In the genomic region with DNA sequence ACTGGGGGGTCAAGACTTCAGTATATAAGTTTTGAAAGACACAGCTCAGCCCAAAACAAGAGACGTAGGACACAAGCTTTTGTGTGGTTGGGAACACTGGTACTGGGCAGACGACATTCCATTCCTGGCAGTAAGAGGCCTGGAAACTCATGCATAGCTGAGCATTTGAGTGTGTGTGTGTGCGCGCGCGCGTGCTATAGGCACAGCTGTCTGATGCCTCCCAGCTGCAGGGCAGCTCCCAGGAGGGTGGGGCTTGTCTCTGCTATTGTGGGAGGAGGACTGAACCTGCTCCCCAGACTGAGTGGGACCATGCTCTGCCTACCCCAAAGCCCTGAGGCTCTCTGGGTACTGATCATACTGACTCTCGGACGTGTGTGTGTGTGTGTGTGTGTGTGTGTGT, we compare ENCODE assay signal across 10 mouse cellular contexts. TPM values are rescaled to one million over a fixed set of nuclear protein-coding genes. Genes with fewer than 3 reads are reported as not detected.
DNase-seq lines count a peak whose midpoint lies in the region; ATAC-seq and TF ChIP-seq lines count a peak whose summit lies in the region.
"Had no signal": no experiment of that assay in that cellular context is flagged by ENCODE, and none has a peak within 500 bp of the region (broad histone marks: within the 10 kb centered on the region; RNA-seq: fewer than 3 reads in every experiment).

No protein-coding gene starts in this region.

- TF ChIP-seq CTCF in liver, embryonic 14.5 days (IDR thresholded peaks at IDR 0.05; ENCODE audit: low read depth) = peak; percentile 18; the same call in 1 of the 2 replicates

- no peaks in the 10 kb centered on the region for H3K9me3 ChIP-seq in neural tube, embryonic 15.5 days (replicated peaks)
- H3K9me3 ChIP-seq in hindbrain, embryonic 15.5 days = no peaks in the 10 kb centered on the region
- H3K9me3 ChIP-seq in liver, embryonic 14.5 days (ENCODE audit: control insufficient read depth, low read length) = no peaks in the 10 kb centered on the region
- H3K9me3 ChIP-seq: midbrain, embryonic 12.5 days had no signal

- peaks cover 40% of the 10 kb centered on the region for H3K36me3 ChIP-seq in neural tube, embryonic 15.5 days
- H3K36me3 ChIP-seq in hindbrain, embryonic 15.5 days = peaks cover 14% of the 10 kb centered on the region
- H3K36me3 ChIP-seq in liver, embryonic 14.5 days (replicated peaks; ENCODE audit: control insufficient read depth, insufficient read depth, low read depth) = peaks cover 61% of the 10 kb centered on the region

- no peak for TF ChIP-seq EP300 in liver, embryonic 14.5 days (IDR thresholded peaks at IDR 0.05; ENCODE audit: low read depth)

- no peak overlapping the region for H3K9ac ChIP-seq in neural tube, embryonic 15.5 days (replicated peaks)
- no peak overlapping the region for H3K9ac ChIP-seq in hindbrain, embryonic 15.5 days
- H3K9ac ChIP-seq in liver, embryonic 14.5 days (replicated peaks) = peak overlapping the region; percentile 43
- H3K9ac ChIP-seq: midbrain, embryonic 12.5 days had no signal

- no peaks in the 10 kb centered on the region for H3K27me3 ChIP-seq in neural tube, embryonic 15.5 days (replicated peaks)
- no peaks in the 10 kb centered on the region for H3K27me3 ChIP-seq in hindbrain, embryonic 15.5 days
- no peaks in the 10 kb centered on the region for H3K27me3 ChIP-seq in liver, embryonic 14.5 days (ENCODE audit: control insufficient read depth, insufficient read depth, low read length)
- H3K27me3 ChIP-seq: midbrain, embryonic 12.5 days had no signal

- peaks cover 3% of the 10 kb centered on the region; the same call in 1 of the 2 replicates for H3K4me1 ChIP-seq in neural tube, embryonic 15.5 days
- H3K4me1 ChIP-seq in hindbrain, embryonic 15.5 days (replicated peaks) = no peaks in the 10 kb centered on the region
- H3K4me1 ChIP-seq in liver, embryonic 14.5 days (replicated peaks; ENCODE audit: control insufficient read depth in 2 of 2, insufficient read depth in 2 of 2, low read length in 1 of 2) = peaks cover 44 to 51% of the 10 kb centered on the region in 2 experiments

- ATAC-seq in neural tube, embryonic 15.5 days (ENCODE audit: low FRiP score) = no peak
- 0 out of 2 replicates have a peak, but pooled peaks have one; percentile 38 for ATAC-seq in hindbrain, embryonic 15.5 days (ENCODE audit: low FRiP score, low read depth)
- ATAC-seq in liver, embryonic 14.5 days (ENCODE audit: insufficient read depth) = peak; percentile 70
- ATAC-seq in activated CD4-positive, CD25-positive, alpha-beta regulatory T cell, adult 4 months = no peak

- 61% methylated on average over 9 of the region's 9 CpGs for WGBS in neural tube, embryonic 15.5 days
- 61% methylated on average over 9 of the region's 9 CpGs for WGBS in hindbrain, embryonic 15.5 days
- 60% methylated on average over 9 of the region's 9 CpGs for WGBS in liver, embryonic 14.5 days (ENCODE audit: insufficient replicate concordance)

- no peak overlapping the region for H3K4me2 ChIP-seq in neural tube, embryonic 15.5 days
- no peak overlapping the region for H3K4me2 ChIP-seq in hindbrain, embryonic 15.5 days
- peak overlapping the region; percentile 79 for H3K4me2 ChIP-seq in liver, embryonic 14.5 days (ENCODE audit: low read depth)
- H3K4me2 ChIP-seq: midbrain, embryonic 12.5 days had no signal

- H3K27ac ChIP-seq in neural tube, embryonic 15.5 days (replicated peaks) = no peak overlapping the region
- H3K27ac ChIP-seq in hindbrain, embryonic 15.5 days (replicated peaks) = no peak overlapping the region
- peak overlapping the region; percentile 76 for H3K27ac ChIP-seq in liver, embryonic 14.5 days
- H3K27ac ChIP-seq: midbrain, embryonic 12.5 days had no signal

- DNase-seq in neural tube, embryonic 10.5 days (ENCODE audit: extremely low spot score, low spot score) = peak; percentile 19
- no peak for DNase-seq in liver, embryonic 14.5 days (ENCODE audit: low read depth in 3 of 3, low spot score in 3 of 3)
- no peak for DNase-seq in layer of hippocampus, adult 11-12 months (ENCODE audit: low spot score)
- no peak for DNase-seq in adrenal gland, postnatal 10 days
- DNase-seq: adrenal gland, postnatal 36 days; spleen, adult 18-20 months had no signal

- no peak overlapping the region for H3K4me3 ChIP-seq in neural tube, embryonic 15.5 days (replicated peaks)
- H3K4me3 ChIP-seq in hindbrain, embryonic 15.5 days = no peak overlapping the region
- peak overlapping the region in 1 of 2 experiments; percentile 42; a peak in 1 of 4 replicates for H3K4me3 ChIP-seq in liver, embryonic 14.5 days (ENCODE audit: insufficient read depth in 1 of 2, low read depth in 2 of 2, low read length in 2 of 2)
- H3K4me3 ChIP-seq: midbrain, embryonic 12.5 days had no signal

RNA-seq across cellular contexts. Expression of a gene that starts 9.5 kb away (rescaled TPM):
- polyA plus RNA-seq in neural tube, embryonic 15.5 days (2015; fragmentation: Nextera tagmentation; extraction: Ambion mirVana) = 30.4 and 47.4 TPM in 2 replicates
- 31.5 and 31.8 TPM in 2 replicates for polyA plus RNA-seq in hindbrain, embryonic 15.5 days (2015; fragmentation: Nextera tagmentation; extraction: Ambion mirVana)
- 37.0 and 44.7 TPM in 2 replicates for polyA plus RNA-seq in liver, embryonic 14.5 days (2012; rRNA removed)
- 100 and 124 TPM in 2 replicates for polyA plus RNA-seq in liver, embryonic 14.5 days (2014; fragmentation: Nextera tagmentation; extraction: Ambion mirVana)
- 10 to 100 TPM; 58.3 to 66.8 TPM for polyA plus RNA-seq in activated CD4-positive, CD25-positive, alpha-beta regulatory T cell, adult 4 months (2017; shearing (Covaris generic))
- total RNA-seq in adrenal gland, postnatal 10 days (2021) = 10 to 100 TPM; 64.6 to 81.5 TPM

RNA-seq across cellular contexts. Expression of a gene that starts 26.8 kb away (rescaled TPM):
- 23.6 and 23.9 TPM in 2 replicates for polyA plus RNA-seq in neural tube, embryonic 15.5 days (2015; fragmentation: Nextera tagmentation; extraction: Ambion mirVana)
- 30.8 and 32.9 TPM in 2 replicates for polyA plus RNA-seq in hindbrain, embryonic 15.5 days (2015; fragmentation: Nextera tagmentation; extraction: Ambion mirVana)
- polyA plus RNA-seq in liver, embryonic 14.5 days (2012; rRNA removed) = 10.7 and 14.0 TPM in 2 replicates
- polyA plus RNA-seq in liver, embryonic 14.5 days (2014; fragmentation: Nextera tagmentation; extraction: Ambion mirVana) = 11.1 and 15.0 TPM in 2 replicates
- polyA plus RNA-seq in activated CD4-positive, CD25-positive, alpha-beta regulatory T cell, adult 4 months (2017; shearing (Covaris generic)) = 1 to 10 TPM; 5.7 to 6.8 TPM
- 10 to 100 TPM; 21.4 to 28.0 TPM for total RNA-seq in adrenal gland, postnatal 10 days (2021)

Comparison
In these comparisons a context has a peak if more than half of its experiments do, and no peak if none do; other contexts are left out.
1. ATAC-seq: peak in hindbrain, embryonic 15.5 days (single experiment) and liver, embryonic 14.5 days (single experiment); none in neural tube, embryonic 15.5 days (single experiment) and activated CD4-positive, CD25-positive, alpha-beta regulatory T cell, adult 4 months (single experiment).